Mouse (Mus musculus) thymus, postnatal 10 days (tissue): ENCODE measurements around the gene Frmd8.

ENCODE experiments used
- DNase-seq, 2 experiments: peaks; one replicate each; pipeline ENCODE4 v3.0.0; 2021; ENCODE audit warnings: low spot score in 2 of 2

Gene Frmd8

GRCm38 (mm10) chr19:5838892-5839165, 36.2 kb downstream of the Frmd8 start:
- DNase-seq = no peak

GRCm38 (mm10) chr19:5838136-5838891, 36.8 kb downstream of the Frmd8 start:
- no peak for DNase-seq

- no peak for DNase-seq
Observed at GRCm38 (mm10) chr19:5837606-5838005, 37.5 kb downstream of the Frmd8 start.

- DNase-seq = no peak
Observed at GRCm38 (mm10) chr19:5836941-5837572, 38.0 kb downstream of the Frmd8 start.

- DNase-seq = no peak
Observed at GRCm38 (mm10) chr19:5835922-5836430, 39.1 kb downstream of the Frmd8 start.

- no peak for DNase-seq
Observed at GRCm38 (mm10) chr19:5835054-5835921, 39.8 kb downstream of the Frmd8 start.

- DNase-seq = no peak
Observed at GRCm38 (mm10) chr19:5834260-5834925, 40.7 kb downstream of the Frmd8 start.

- no peak for DNase-seq
Observed at GRCm38 (mm10) chr19:5833287-5834100, 41.6 kb downstream of the Frmd8 start.

- DNase-seq = no peak
Observed at GRCm38 (mm10) chr19:5832326-5832725, 42.7 kb downstream of the Frmd8 start.

- DNase-seq = no peak
Observed at GRCm38 (mm10) chr19:5831958-5832320, 43.1 kb downstream of the Frmd8 start.

GRCm38 (mm10) chr19:5831224-5831957, 43.7 kb downstream of the Frmd8 start:
- DNase-seq = no peak

- no peak for DNase-seq
Observed at GRCm38 (mm10) chr19:5830776-5831175, 44.3 kb downstream of the Frmd8 start.

- DNase-seq = no peak
Observed at GRCm38 (mm10) chr19:5829958-5830615, 45.0 kb downstream of the Frmd8 start.

- no peak for DNase-seq
Observed at GRCm38 (mm10) chr19:5828905-5829304, 46.2 kb downstream of the Frmd8 start.

- DNase-seq = no peak
Observed at GRCm38 (mm10) chr19:5828155-5828554, 46.9 kb downstream of the Frmd8 start.

- no peak for DNase-seq
Observed at GRCm38 (mm10) chr19:5827456-5828154, 47.5 kb downstream of the Frmd8 start.

- DNase-seq = no peak
Observed at GRCm38 (mm10) chr19:5827044-5827443, 48.0 kb downstream of the Frmd8 start.

GRCm38 (mm10) chr19:5826731-5827002, 48.4 kb downstream of the Frmd8 start:
- DNase-seq = no peak

- no peak for DNase-seq
Observed at GRCm38 (mm10) chr19:5825901-5826730, 49.0 kb downstream of the Frmd8 start.
